Mouse (Mus musculus): ENCODE measurements around the gene Olfr1180. TPM values are rescaled to one million over a fixed set of nuclear protein-coding genes. Genes with fewer than 3 reads are reported as not detected.

The Olfr1180 gene
- polyA plus RNA-seq (2014; fragmentation: Illumina TruSeq; extraction: RNeasy Lipid Tissue Mini Kit (QIAGEN cat#74804); ENCODE audit: low read depth, low replicate concordance) = not detected

DNA sequence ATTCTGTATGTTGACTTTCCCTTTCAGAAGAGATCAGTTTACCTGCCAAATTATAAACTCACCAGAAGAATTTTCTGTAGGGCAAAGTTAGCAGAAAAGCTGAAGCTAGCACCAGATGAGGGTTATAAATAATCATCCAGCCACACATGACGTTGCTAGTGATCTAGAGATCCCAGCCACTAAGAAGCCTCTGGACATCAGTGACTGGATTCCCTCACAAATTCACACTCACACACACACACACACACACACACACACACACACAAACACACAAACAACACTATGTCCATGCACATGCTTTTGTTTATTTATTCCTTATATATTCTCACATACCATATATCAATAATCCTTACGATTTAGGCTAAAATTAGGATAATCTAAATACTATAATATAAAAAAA, at the start of gene Olfr1180:
Gene Olfr1180, minus strand, starts transcription at position 101 of the 400 bp plus-strand sequence.

GRCm38 (mm10) chr2:88454567-88454966, 35.6 kb upstream of the Olfr1180 start, which contains the start of gene Olfr1183:
TSS of gene Olfr1183 (plus strand) at chr2:88454867.

DNA sequence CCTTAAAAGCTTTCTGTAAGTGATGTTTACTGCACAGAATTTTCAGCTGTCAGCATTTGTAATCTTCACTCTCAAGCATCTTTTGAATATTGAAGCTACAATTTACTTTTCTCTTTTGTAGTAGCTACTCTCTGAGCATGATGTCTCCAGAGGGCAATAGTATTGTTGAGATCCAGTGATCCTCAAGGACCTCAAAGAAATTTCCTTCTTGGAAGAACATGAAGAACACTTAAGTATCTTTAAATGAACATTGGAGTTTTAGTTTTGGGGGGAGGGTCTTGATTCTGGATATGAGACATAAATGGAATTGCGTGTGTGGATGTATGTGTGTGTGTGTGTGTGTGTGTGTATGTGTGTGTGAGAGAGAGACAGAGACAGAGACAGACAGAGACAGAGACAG, 30.1 kb upstream of the Olfr1180 start, which contains the start of gene Gm13757:
Gene Gm13757, minus strand, starts transcription at position 101 of the 400 bp plus-strand sequence.

DNA sequence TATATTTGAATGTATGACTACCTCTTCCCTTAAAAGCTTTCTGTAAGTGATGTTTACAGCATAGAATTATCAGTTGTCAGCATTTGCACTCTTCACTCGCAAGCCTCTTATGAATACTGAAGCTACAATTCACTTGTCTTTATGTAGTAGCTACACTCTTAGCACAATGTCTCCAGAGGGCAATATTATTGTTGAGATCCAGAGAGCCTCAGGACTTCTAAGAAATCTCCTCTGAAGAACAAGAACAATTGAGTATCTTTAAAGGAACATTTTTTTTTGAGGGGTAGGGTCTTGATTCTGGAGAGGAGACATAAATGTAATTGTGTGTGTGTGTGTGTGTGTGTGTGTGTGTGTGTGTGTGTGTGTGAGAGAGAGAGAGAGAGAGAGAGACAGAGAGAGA, 7.1 kb upstream of the Olfr1180 start, which contains the start of gene Olfr1181:
Gene Olfr1181, minus strand, starts transcription at position 101 of the 400 bp plus-strand sequence.

GRCm38 (mm10) chr2:88406353-88406752, 12.6 kb downstream of the Olfr1180 start, which contains the start of gene Olfr1179:
TSS of gene Olfr1179 (minus strand) at chr2:88406453.

DNA sequence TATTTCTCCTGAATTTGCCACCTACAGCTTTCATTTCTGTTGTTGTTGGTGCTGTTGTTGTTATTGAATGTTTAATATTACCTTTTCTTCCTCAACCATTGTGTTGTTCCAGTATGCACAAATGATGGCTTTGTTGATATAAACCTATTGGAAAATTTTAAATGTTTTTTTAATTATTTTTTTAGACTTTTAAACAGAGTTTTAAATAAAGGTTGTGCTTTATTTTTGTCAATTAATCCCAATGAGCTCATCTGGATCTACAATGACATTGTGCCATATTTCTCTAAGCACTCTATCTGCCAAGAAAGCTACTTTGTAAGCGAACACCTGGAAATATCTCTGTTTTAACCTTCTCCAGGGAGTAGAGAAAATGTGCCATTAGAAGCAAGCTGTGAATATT, 32.2 kb downstream of the Olfr1180 start, which contains the start of gene Olfr1178:
Gene Olfr1178, plus strand, starts transcription at position 301 of the 400 bp plus-strand sequence.

Other genes with a start within 250 kb of the Olfr1180 start
- not detected for gene Olfr1168, start 237.3 kb downstream of the Olfr1180 start, polyA plus RNA-seq (2014; fragmentation: Illumina TruSeq; extraction: RNeasy Lipid Tissue Mini Kit (QIAGEN cat#74804); ENCODE audit: low read depth, low replicate concordance)
- not detected for gene Olfr1170, start 190.8 kb downstream of the Olfr1180 start, polyA plus RNA-seq (2014; fragmentation: Illumina TruSeq; extraction: RNeasy Lipid Tissue Mini Kit (QIAGEN cat#74804); ENCODE audit: low read depth, low replicate concordance)
- not detected for gene Olfr1173, start 139.3 kb downstream of the Olfr1180 start, polyA plus RNA-seq (2014; fragmentation: Illumina TruSeq; extraction: RNeasy Lipid Tissue Mini Kit (QIAGEN cat#74804); ENCODE audit: low read depth, low replicate concordance)
- gene Olfr1174-ps, start 104.0 kb downstream of the Olfr1180 start, polyA plus RNA-seq (2014; fragmentation: Illumina TruSeq; extraction: RNeasy Lipid Tissue Mini Kit (QIAGEN cat#74804); ENCODE audit: low read depth, low replicate concordance) = not detected
- gene Olfr1175-ps, start 91.9 kb downstream of the Olfr1180 start, polyA plus RNA-seq (2014; fragmentation: Illumina TruSeq; extraction: RNeasy Lipid Tissue Mini Kit (QIAGEN cat#74804); ENCODE audit: low read depth, low replicate concordance) = not detected
- not detected for gene Olfr1176, start 82.4 kb downstream of the Olfr1180 start, polyA plus RNA-seq (2014; fragmentation: Illumina TruSeq; extraction: RNeasy Lipid Tissue Mini Kit (QIAGEN cat#74804); ENCODE audit: low read depth, low replicate concordance)
- not detected for gene Olfr1177-ps, start 72.7 kb downstream of the Olfr1180 start, polyA plus RNA-seq (2014; fragmentation: Illumina TruSeq; extraction: RNeasy Lipid Tissue Mini Kit (QIAGEN cat#74804); ENCODE audit: low read depth, low replicate concordance)
- not detected for gene Olfr1178, start 32.1 kb downstream of the Olfr1180 start, polyA plus RNA-seq (2014; fragmentation: Illumina TruSeq; extraction: RNeasy Lipid Tissue Mini Kit (QIAGEN cat#74804); ENCODE audit: low read depth, low replicate concordance)
- not detected for gene Olfr1179, start 12.7 kb downstream of the Olfr1180 start, polyA plus RNA-seq (2014; fragmentation: Illumina TruSeq; extraction: RNeasy Lipid Tissue Mini Kit (QIAGEN cat#74804); ENCODE audit: low read depth, low replicate concordance)
- not detected for gene Olfr1181, start 7.0 kb upstream of the Olfr1180 start, polyA plus RNA-seq (2014; fragmentation: Illumina TruSeq; extraction: RNeasy Lipid Tissue Mini Kit (QIAGEN cat#74804); ENCODE audit: low read depth, low replicate concordance)
- gene Gm13757, start 30.0 kb upstream of the Olfr1180 start, polyA plus RNA-seq (2014; fragmentation: Illumina TruSeq; extraction: RNeasy Lipid Tissue Mini Kit (QIAGEN cat#74804); ENCODE audit: low read depth, low replicate concordance) = not detected
- not detected for gene Olfr1183, start 35.7 kb upstream of the Olfr1180 start, polyA plus RNA-seq (2014; fragmentation: Illumina TruSeq; extraction: RNeasy Lipid Tissue Mini Kit (QIAGEN cat#74804); ENCODE audit: low read depth, low replicate concordance)
- not detected for gene Olfr1184, start 64.4 kb upstream of the Olfr1180 start, polyA plus RNA-seq (2014; fragmentation: Illumina TruSeq; extraction: RNeasy Lipid Tissue Mini Kit (QIAGEN cat#74804); ENCODE audit: low read depth, low replicate concordance)
- not detected for gene Olfr1185-ps1, start 74.2 kb upstream of the Olfr1180 start, polyA plus RNA-seq (2014; fragmentation: Illumina TruSeq; extraction: RNeasy Lipid Tissue Mini Kit (QIAGEN cat#74804); ENCODE audit: low read depth, low replicate concordance)
- not detected for gene Olfr1186, start 99.4 kb upstream of the Olfr1180 start, polyA plus RNA-seq (2014; fragmentation: Illumina TruSeq; extraction: RNeasy Lipid Tissue Mini Kit (QIAGEN cat#74804); ENCODE audit: low read depth, low replicate concordance)
- not detected for gene Olfr1188, start 137.8 kb upstream of the Olfr1180 start, polyA plus RNA-seq (2014; fragmentation: Illumina TruSeq; extraction: RNeasy Lipid Tissue Mini Kit (QIAGEN cat#74804); ENCODE audit: low read depth, low replicate concordance)
- not detected for gene Olfr1189, start 167.3 kb upstream of the Olfr1180 start, polyA plus RNA-seq (2014; fragmentation: Illumina TruSeq; extraction: RNeasy Lipid Tissue Mini Kit (QIAGEN cat#74804); ENCODE audit: low read depth, low replicate concordance)
- gene Olfr1191-ps1, start 221.4 kb upstream of the Olfr1180 start, polyA plus RNA-seq (2014; fragmentation: Illumina TruSeq; extraction: RNeasy Lipid Tissue Mini Kit (QIAGEN cat#74804); ENCODE audit: low read depth, low replicate concordance) = not detected
- not detected for gene Olfr1192-ps1, start 229.4 kb upstream of the Olfr1180 start, polyA plus RNA-seq (2014; fragmentation: Illumina TruSeq; extraction: RNeasy Lipid Tissue Mini Kit (QIAGEN cat#74804); ENCODE audit: low read depth, low replicate concordance)

All from heart, adult 10 weeks (tissue).